Comparison of ENCODE assay signal across 19 mouse cellular contexts in genomic region chr15:68359496-68359895, GRCm38 (mm10).
A peak's percentile ranks its signal among the peaks of the same experiment; 100 is the strongest.
DNase-seq lines count a peak whose midpoint lies in the region; ATAC-seq and TF ChIP-seq lines count a peak whose summit lies in the region.
"Had no signal": no experiment of that assay in that cellular context is flagged by ENCODE, and none has a peak within 500 bp of the region (broad histone marks: within the 10 kb centered on the region; RNA-seq: fewer than 3 reads in every experiment).

No protein-coding gene starts in this region.

- 50% methylated on average over 3 of the region's 3 CpGs for WGBS in heart, embryonic 11.5 days (ENCODE audit: insufficient replicate concordance)
- WGBS in lung, embryonic 14.5 days = 61% methylated on average over 3 of the region's 3 CpGs
- 23% methylated on average over 3 of the region's 3 CpGs for WGBS in heart, postnatal 0 days

- H3K9ac ChIP-seq in heart, embryonic 11.5 days (ENCODE audit: low read depth, low read length) = no peak overlapping the region
- H3K9ac ChIP-seq in lung, embryonic 14.5 days = no peak overlapping the region
- no peak overlapping the region for H3K9ac ChIP-seq in heart, postnatal 0 days (replicated peaks; ENCODE audit: low read depth, low read length)
- H3K9ac ChIP-seq: forebrain, postnatal 0 days; hindbrain, embryonic 13.5 days; liver, embryonic 15.5 days; midbrain, embryonic 13.5 days had no signal

- peak overlapping the region; percentile 22; the same call in 1 of the 2 replicates for H3K4me2 ChIP-seq in heart, embryonic 11.5 days
- H3K4me2 ChIP-seq in lung, embryonic 14.5 days = no peak overlapping the region; the same call in 1 of the 2 replicates
- peak overlapping the region; percentile 66 for H3K4me2 ChIP-seq in heart, postnatal 0 days (ENCODE audit: low read depth, low read length)
- H3K4me2 ChIP-seq: hindbrain, embryonic 13.5 days; liver, embryonic 15.5 days; midbrain, embryonic 13.5 days had no signal

- no peak for DNase-seq in heart, postnatal 25 days (ENCODE audit: low spot score)
- peak; percentile 27 for DNase-seq in lung, embryonic 14.5 days
- DNase-seq in lung, postnatal 14 days = no peak
- peak; percentile 72 for DNase-seq in heart, postnatal 0 days (ENCODE audit: low spot score)
- DNase-seq in layer of hippocampus, adult 18-20 months (ENCODE audit: low spot score in 2 of 2) = no peak
- DNase-seq: adrenal gland, adult 2 months; cerebellum, adult 11-12 months; cerebellum, postnatal 14 days; forebrain, postnatal 0 days; kidney, adult 11 months; thymus, adult 18-20 months; thymus, postnatal 36 days had no signal

- H3K4me3 ChIP-seq in heart, embryonic 11.5 days (ENCODE audit: low read depth, low read length) = no peak overlapping the region
- no peak overlapping the region for H3K4me3 ChIP-seq in lung, embryonic 14.5 days (ENCODE audit: low read depth, low read length)
- no peak overlapping the region for H3K4me3 ChIP-seq in bone marrow macrophage, adult 2 months (ENCODE audit: insufficient read depth, low read length)
- H3K4me3 ChIP-seq in heart, postnatal 0 days (ENCODE audit: low read depth, low read length) = peak overlapping the region; percentile 99
- H3K4me3 ChIP-seq: forebrain, embryonic 10.5 days; hindbrain, embryonic 13.5 days; left cerebral cortex, adult 2 months; liver, embryonic 15.5 days; midbrain, embryonic 13.5 days had no signal

- no peak for TF ChIP-seq POLR2A in bone marrow macrophage, adult 2 months (IDR thresholded peaks at IDR 0.05; ENCODE audit: borderline replicate concordance, low read depth, low read length)

- H3K4me1 ChIP-seq in heart, embryonic 11.5 days (ENCODE audit: control insufficient read depth, insufficient read depth, low read length) = peaks cover 4% of the 10 kb centered on the region; the same call in 1 of the 2 replicates
- H3K4me1 ChIP-seq in lung, embryonic 14.5 days (ENCODE audit: insufficient read depth) = peaks cover 6% of the 10 kb centered on the region; the same call in 1 of the 2 replicates
- peaks cover 13% of the 10 kb centered on the region for H3K4me1 ChIP-seq in bone marrow macrophage, adult 2 months (ENCODE audit: control insufficient read depth, insufficient read depth, low read length)
- peaks cover 6% of the 10 kb centered on the region; the same call in 1 of the 2 replicates for H3K4me1 ChIP-seq in heart, postnatal 0 days (ENCODE audit: control insufficient read depth, insufficient read depth)

- H3K36me3 ChIP-seq in heart, embryonic 11.5 days (ENCODE audit: control insufficient read depth, insufficient read depth, low read length) = no peaks in the 10 kb centered on the region
- no peaks in the 10 kb centered on the region for H3K36me3 ChIP-seq in lung, embryonic 14.5 days (ENCODE audit: insufficient read depth)
- H3K36me3 ChIP-seq in heart, postnatal 0 days (replicated peaks; ENCODE audit: control insufficient read depth, insufficient read depth, low read length) = no peaks in the 10 kb centered on the region
- H3K36me3 ChIP-seq: forebrain, embryonic 10.5 days; hindbrain, embryonic 13.5 days; liver, embryonic 15.5 days; midbrain, embryonic 13.5 days had no signal

- H3K27ac ChIP-seq in heart, embryonic 11.5 days (ENCODE audit: low read depth, low read length) = peak overlapping the region; percentile 35; the same call in 1 of the 2 replicates
- 0 out of 2 replicates have a peak overlapping the region, but pooled peaks have one; percentile 15 for H3K27ac ChIP-seq in lung, embryonic 14.5 days (ENCODE audit: low read depth)
- peak overlapping the region; percentile 39 for H3K27ac ChIP-seq in bone marrow macrophage, adult 2 months (ENCODE audit: insufficient read depth, low read depth, low read length)
- peak overlapping the region; percentile 99 for H3K27ac ChIP-seq in heart, postnatal 0 days (ENCODE audit: low read depth)
- H3K27ac ChIP-seq: forebrain, embryonic 10.5 days; hindbrain, embryonic 13.5 days; left cerebral cortex, adult 2 months; liver, embryonic 15.5 days; midbrain, embryonic 13.5 days had no signal

- no peaks in the 10 kb centered on the region for H3K27me3 ChIP-seq in heart, embryonic 11.5 days (ENCODE audit: control insufficient read depth, insufficient read depth, low read length)
- H3K27me3 ChIP-seq in lung, embryonic 14.5 days (ENCODE audit: insufficient read depth, low read length) = no peaks in the 10 kb centered on the region
- H3K27me3 ChIP-seq in heart, postnatal 0 days (ENCODE audit: control insufficient read depth, insufficient read depth, low read length) = no peaks in the 10 kb centered on the region
- H3K27me3 ChIP-seq: hindbrain, embryonic 13.5 days; liver, embryonic 15.5 days; midbrain, embryonic 13.5 days had no signal

- intact Hi-C loops in heart, postnatal 25 days (cut with DNase I) = no loop called here

- H3K9me3 ChIP-seq in heart, embryonic 11.5 days (replicated peaks; ENCODE audit: control insufficient read depth, low read length) = no peaks in the 10 kb centered on the region
- no peaks in the 10 kb centered on the region for H3K9me3 ChIP-seq in lung, embryonic 14.5 days (ENCODE audit: low read depth, low read length)
- no peaks in the 10 kb centered on the region for H3K9me3 ChIP-seq in heart, postnatal 0 days (replicated peaks; ENCODE audit: control insufficient read depth, low read length)
- H3K9me3 ChIP-seq: forebrain, embryonic 10.5 days; hindbrain, embryonic 13.5 days; liver, embryonic 15.5 days; midbrain, embryonic 13.5 days had no signal

- TF ChIP-seq EP300 in heart, postnatal 0 days (IDR thresholded peaks at IDR 0.05; ENCODE audit: low read depth) = no peak

- no peak for ATAC-seq in heart, embryonic 11.5 days (replicated peaks; ENCODE audit: insufficient number of reproducible peaks, low FRiP score, low TSS enrichment)
- ATAC-seq in lung, embryonic 14.5 days (ENCODE audit: insufficient read depth) = no peak
- no peak for ATAC-seq in heart, postnatal 0 days (ENCODE audit: insufficient read depth, low read depth)
- ATAC-seq: forebrain, postnatal 0 days; midbrain, embryonic 13.5 days had no signal

- no peak for TF ChIP-seq CTCF in lung, embryonic 14.5 days (IDR thresholded peaks at IDR 0.05; ENCODE audit: low read depth)
- TF ChIP-seq CTCF in bone marrow macrophage, adult 2 months (IDR thresholded peaks at IDR 0.05; ENCODE audit: low read depth, low read length) = no peak
- TF ChIP-seq CTCF in heart, postnatal 0 days (IDR thresholded peaks at IDR 0.05; ENCODE audit: low read depth) = no peak

Comparison
In these comparisons a context has a peak if more than half of its experiments do, and no peak if none do; other contexts are left out.
1. DNase-seq: peak in lung, embryonic 14.5 days (single experiment) and heart, postnatal 0 days (single experiment); none in heart, postnatal 25 days (single experiment), lung, postnatal 14 days (single experiment) and layer of hippocampus, adult 18-20 months (0 of 2).
2. H3K27ac ChIP-seq: peak in every context shown above with its lines; median percentile 99 in heart, postnatal 0 days; 39 in bone marrow macrophage, adult 2 months; 35 in heart, embryonic 11.5 days; 15 in lung, embryonic 14.5 days.